Mouse (Mus musculus) stomach, embryonic 14.5 days (tissue): ENCODE measurements around the gene Ncam1. TPM values are rescaled to one million over a fixed set of nuclear protein-coding genes. Genes with fewer than 3 reads are reported as not detected.

ENCODE experiments used
- ATAC-seq: fragments of 200-750 bp; cut with Nextera tagmentation; 2 replicates; pipeline ENCODE4 v1.8.0; 2017; ENCODE audit warnings: low read depth, moderate TSS enrichment; ENCODE audit not compliant: insufficient number of reproducible peaks, insufficient read depth, low FRiP score
- H3K27ac ChIP-seq: fragments of 300-500 bp; sonication (generic); 2 replicates; pipeline ENCODE4 v1.5.1; 2014; ENCODE audit warnings: mild to moderate bottlenecking, low read length, moderate library complexity, mixed read lengths
- H3K27me3 ChIP-seq: fragments of 300-500 bp; sonication (generic); 2 replicates; pipeline ENCODE4 v1.6.1; 2014; ENCODE audit warnings: low read length, control low read depth, mixed read lengths; ENCODE audit not compliant: control insufficient read depth, insufficient read depth
- H3K36me3 ChIP-seq: fragments of 300-500 bp; sonication (generic); 2 replicates; pipeline ENCODE4 v1.6.1; 2014; ENCODE audit warnings: mild to moderate bottlenecking, control low read depth, low read length, moderate library complexity, mixed read lengths; ENCODE audit not compliant: control insufficient read depth, insufficient read depth
- H3K4me1 ChIP-seq: fragments of 300-500 bp; sonication (generic); 2 replicates; pipeline ENCODE4 v1.6.1; 2014; ENCODE audit warnings: low read length, control low read depth, mixed read lengths; ENCODE audit not compliant: control insufficient read depth, insufficient read depth
- H3K4me2 ChIP-seq: fragments of 300-500 bp; sonication (generic); replicated peaks from 2 replicates; pipeline ENCODE4 v1.6.1; 2014; ENCODE audit warnings: low read depth, low read length, control low read depth
- H3K4me3 ChIP-seq: fragments of 300-500 bp; sonication (generic); 2 replicates; pipeline ENCODE4 v1.5.1; 2014; ENCODE audit warnings: low read depth, low read length, control low read depth
- H3K9ac ChIP-seq: fragments of 300-500 bp; sonication (generic); replicated peaks from 2 replicates; pipeline ENCODE4 v1.6.1; 2014; ENCODE audit warnings: low read depth, mild to moderate bottlenecking, control low read depth, low read length, moderate library complexity, mixed read lengths
- H3K9me3 ChIP-seq: fragments of 300-500 bp; sonication (generic); 2 replicates; pipeline ENCODE4 v1.6.1; 2016; ENCODE audit warnings: low read depth, low read length, control low read depth; ENCODE audit not compliant: control insufficient read depth
- WGBS: fragments of 180-500 bp; shearing (Covaris S2); extraction: QIAGEN DNeasy Blood & Tissue Kit; methylation state at CpG from one replicate; pipeline ENCODE4 v1.1.7; 2014; 5-methylcytosine and 5-hydroxymethylcytosine counted together
- polyA plus RNA-seq: library from polyadenylated mRNA; unstranded; fragments of >200 nt; fragmentation: Nextera tagmentation; extraction: Ambion mirVana; gene quantifications from 2 replicates; pipeline ENCODE4 v1.2.1, GENCODE M21; 2014

Ncam1 gene
- polyA plus RNA-seq, 1 experiment from 2014 or later: 115 TPM

- 30% methylated on average over 4 of the region's 4 CpGs for WGBS
- no peak overlapping the region for H3K27ac ChIP-seq
- ATAC-seq: no peak
- no peaks in the 10 kb centered on the region for H3K27me3 ChIP-seq
- H3K4me1 ChIP-seq: 0 out of 2 replicates have a peak, but pooled peaks cover 11% of the 10 kb centered on the region
- H3K4me2 ChIP-seq: no peak overlapping the region
- H3K9ac ChIP-seq: no peak overlapping the region
- no peaks in the 10 kb centered on the region for H3K9me3 ChIP-seq
- no peak overlapping the region for H3K4me3 ChIP-seq
- no peaks in the 10 kb centered on the region; the same call in 1 of the 2 replicates for H3K36me3 ChIP-seq
Measured at GRCm38 (mm10) chr9:49534958-49535357, 263.8 kb downstream of the Ncam1 start.

- ATAC-seq: no peak
- WGBS: 46% methylated on average over 8 of the region's 8 CpGs
- no peak overlapping the region for H3K27ac ChIP-seq
Measured at GRCm38 (mm10) chr9:49533912-49534491, 264.7 kb downstream of the Ncam1 start.

GRCm38 (mm10) chr9:49533455-49533854 lies 265.3 kb downstream of the Ncam1 start:
- no peaks in the 10 kb centered on the region for H3K27me3 ChIP-seq
- no peak overlapping the region for H3K27ac ChIP-seq
- H3K9ac ChIP-seq: no peak overlapping the region
- 66% methylated on average over 7 of the region's 7 CpGs for WGBS
- H3K4me3 ChIP-seq: no peak overlapping the region
- H3K9me3 ChIP-seq: no peaks in the 10 kb centered on the region
- H3K4me2 ChIP-seq: no peak overlapping the region
- ATAC-seq: no peak
- no peaks in the 10 kb centered on the region; the same call in 1 of the 2 replicates for H3K36me3 ChIP-seq
- 0 out of 2 replicates have a peak, but pooled peaks cover 11% of the 10 kb centered on the region for H3K4me1 ChIP-seq

More at GRCm38 (mm10) chr9:49533912-49534491, 264.7 kb downstream of the Ncam1 start:
- Histone ChIP-seq H3K9me3 (no peaks in the 10 kb centered on the region), H3K4me3 (no peak overlapping the region), H3K4me1 (0 out of 2 replicates have a peak, but pooled peaks cover 11% of the 10 kb centered on the region), H3K9ac (no peak overlapping the region), H3K27me3 (no peaks in the 10 kb centered on the region), H3K4me2 (no peak overlapping the region), H3K36me3 (no peaks in the 10 kb centered on the region; the same call in 1 of the 2 replicates)

- H3K9me3 ChIP-seq: no peaks in the 10 kb centered on the region
- no peaks in the 10 kb centered on the region; the same call in 1 of the 2 replicates for H3K36me3 ChIP-seq
- WGBS: 88% methylated on average over 6 of the region's 6 CpGs
- H3K27ac ChIP-seq: no peak overlapping the region
- no peaks in the 10 kb centered on the region for H3K27me3 ChIP-seq
- no peak overlapping the region for H3K4me2 ChIP-seq
- ATAC-seq: no peak
- H3K4me1 ChIP-seq: 0 out of 2 replicates have a peak, but pooled peaks cover 3% of the 10 kb centered on the region
- H3K4me3 ChIP-seq: no peak overlapping the region
- no peak overlapping the region for H3K9ac ChIP-seq
Measured at GRCm38 (mm10) chr9:49531833-49532232, 266.9 kb downstream of the Ncam1 start.

- Histone ChIP-seq H3K9ac (no peak overlapping the region), H3K4me2 (no peak overlapping the region), H3K4me3 (no peak overlapping the region), H3K36me3 (no peaks in the 10 kb centered on the region; the same call in 1 of the 2 replicates), H3K27ac (no peak overlapping the region), H3K9me3 (no peaks in the 10 kb centered on the region), H3K4me1 (no peaks in the 10 kb centered on the region), H3K27me3 (no peaks in the 10 kb centered on the region)
- ATAC-seq: no peak
- 49% methylated on average over 7 of the region's 7 CpGs for WGBS
Measured at GRCm38 (mm10) chr9:49531257-49531656, 267.5 kb downstream of the Ncam1 start.

- 52% methylated on average over 4 of the region's 4 CpGs for WGBS
- no peaks in the 10 kb centered on the region for H3K27me3 ChIP-seq
- no peak overlapping the region for H3K27ac ChIP-seq
- H3K4me2 ChIP-seq: no peak overlapping the region
- H3K9ac ChIP-seq: no peak overlapping the region
- no peaks in the 10 kb centered on the region for H3K4me1 ChIP-seq
- H3K9me3 ChIP-seq: no peaks in the 10 kb centered on the region
- H3K4me3 ChIP-seq: no peak overlapping the region
- no peaks in the 10 kb centered on the region; the same call in 1 of the 2 replicates for H3K36me3 ChIP-seq
- ATAC-seq: no peak
Measured at GRCm38 (mm10) chr9:49530739-49531138, 268.0 kb downstream of the Ncam1 start.

- H3K27ac ChIP-seq: no peak overlapping the region
- H3K36me3 ChIP-seq: no peaks in the 10 kb centered on the region; the same call in 1 of the 2 replicates
- no peak for ATAC-seq
- WGBS: 65% methylated on average over 8 of the region's 8 CpGs
- H3K4me3 ChIP-seq: no peak overlapping the region
- H3K4me2 ChIP-seq: no peak overlapping the region
- H3K4me1 ChIP-seq: no peaks in the 10 kb centered on the region
- H3K27me3 ChIP-seq: no peaks in the 10 kb centered on the region
- no peak overlapping the region for H3K9ac ChIP-seq
- H3K9me3 ChIP-seq: no peaks in the 10 kb centered on the region
Measured at GRCm38 (mm10) chr9:49529366-49529959, 269.3 kb downstream of the Ncam1 start.

GRCm38 (mm10) chr9:49528943-49529342 lies 269.8 kb downstream of the Ncam1 start:
- WGBS: 57% methylated on average over 10 of the region's 10 CpGs
- no peak overlapping the region for H3K27ac ChIP-seq
- no peak overlapping the region for H3K4me3 ChIP-seq
- H3K9me3 ChIP-seq: no peaks in the 10 kb centered on the region
- H3K4me2 ChIP-seq: no peak overlapping the region
- no peaks in the 10 kb centered on the region for H3K4me1 ChIP-seq
- H3K27me3 ChIP-seq: no peaks in the 10 kb centered on the region
- H3K36me3 ChIP-seq: no peaks in the 10 kb centered on the region; the same call in 1 of the 2 replicates
- ATAC-seq: no peak
- H3K9ac ChIP-seq: no peak overlapping the region
